Mouse (Mus musculus) heart, adult 2 months (tissue): ENCODE data around the gene Irak4.

Experiments used
- CTCF ChIP-seq: fragments of 200-600 bp; IDR thresholded peaks from 2 replicates; pipeline ENCODE4 v1.8.1; 2022; ENCODE audit warnings: antibody characterized with exemption, mild to moderate bottlenecking, moderate library complexity
- POLR2A ChIP-seq: fragments of 200-500 bp; IDR thresholded peaks from 2 replicates; pipeline ENCODE4 v1.6.1; 2011; ENCODE audit warnings: mild to moderate bottlenecking, low read depth, low read length, control low read depth; ENCODE audit not compliant: insufficient read depth

GRCm38 (mm10) chr15:94524956-94525355 lies 18.5 kb upstream of the Irak4 start:
- TF ChIP-seq POLR2A (no peak), CTCF (no peak)
